Mouse (Mus musculus) small intestine, adult 2 months (tissue): ENCODE data around the gene Oas1a. TPM values are rescaled to one million over a fixed set of nuclear protein-coding genes. Genes with fewer than 3 reads are reported as not detected.

Experiments
- H3K27ac ChIP-seq: fragments of 200-500 bp; 2 replicates; pipeline ENCODE4 v1.5.1; 2012; ENCODE audit warnings: low read depth, low read length, control low read depth, inconsistent platforms; ENCODE audit not compliant: insufficient read depth
- H3K27me3 ChIP-seq: fragments of 200-500 bp; 2 replicates; pipeline ENCODE4 v1.6.1; 2012; ENCODE audit warnings: mild to moderate bottlenecking, moderate library complexity, low read length, inconsistent platforms; ENCODE audit not compliant: control insufficient read depth, insufficient read depth
- H3K36me3 ChIP-seq: fragments of 200-500 bp; 2 replicates; pipeline ENCODE4 v1.6.1; 2012; ENCODE audit warnings: mild to moderate bottlenecking, low read length, control low read depth, inconsistent platforms; ENCODE audit not compliant: control insufficient read depth, insufficient read depth
- H3K4me1 ChIP-seq: fragments of 200-500 bp; 2 replicates; pipeline ENCODE4 v1.6.1; 2012; ENCODE audit warnings: low read length, inconsistent platforms, mixed read lengths; ENCODE audit not compliant: control insufficient read depth, insufficient read depth, insufficient read length
- H3K4me3 ChIP-seq: fragments of 200-500 bp; 2 replicates; pipeline ENCODE4 v1.5.1; 2012; ENCODE audit warnings: low read depth, mild to moderate bottlenecking, control low read depth, inconsistent platforms, low read length, moderate library complexity
- CTCF ChIP-seq: fragments of 200-500 bp; IDR thresholded peaks from 2 replicates; pipeline ENCODE4 v1.5.1; 2012; ENCODE audit warnings: low read depth, mild to moderate bottlenecking, control low read depth, inconsistent platforms, low read length, moderate library complexity, mixed read lengths; ENCODE audit not compliant: insufficient replicate concordance, insufficient read length; ENCODE audit errors: extremely low read depth
- POLR2A ChIP-seq: fragments of 200-500 bp; IDR thresholded peaks from 2 replicates; pipeline ENCODE4 v1.6.1; 2012; ENCODE audit warnings: low read depth, mild to moderate bottlenecking, control low read depth, inconsistent platforms, low read length, moderate library complexity
- WGBS: fragments of 180-500 bp; shearing (Covaris S2); methylation state at CpG from one replicate; pipeline ENCODE4 v1.1.7; 2018; 5-methylcytosine and 5-hydroxymethylcytosine counted together
- polyA plus RNA-seq: library from polyadenylated mRNA; depleted of rRNA; stranded (reverse); fragments of >200 nt; gene quantifications from 2 replicates; pipeline ENCODE4 v1.2.3, GENCODE M21; 2012; rRNA removed

Gene Oas1a
- polyA plus RNA-seq, 1 experiment = 55.5 TPM

DNA sequence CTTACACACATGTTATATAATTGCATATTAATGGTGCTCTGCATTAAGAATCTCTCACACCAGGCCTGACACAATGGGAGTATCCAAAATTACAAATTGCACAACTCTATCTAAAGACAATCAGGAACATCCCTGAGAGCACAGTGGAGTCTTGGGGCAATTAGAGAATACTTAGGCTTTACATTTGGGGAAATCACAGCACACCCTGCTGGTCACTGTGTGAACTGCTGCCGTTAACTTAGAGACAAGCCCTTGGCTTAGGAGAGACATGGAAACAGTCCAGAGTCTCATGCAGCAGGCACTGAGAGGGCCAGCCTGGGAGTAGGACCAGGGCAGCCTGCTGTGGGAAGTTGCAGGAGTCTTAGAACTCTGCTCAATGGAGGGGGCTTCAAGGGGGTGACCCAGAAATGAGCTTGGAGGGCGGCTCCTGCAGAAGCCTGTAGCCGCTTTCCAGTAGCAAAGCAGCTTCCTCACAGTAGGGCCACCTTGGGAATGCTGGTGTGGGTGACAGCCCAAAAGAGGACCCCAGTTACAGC lies 57.7 kb downstream of the Oas1a start:
- Histone ChIP-seq H3K36me3 (no peaks in the 10 kb centered on the region), H3K4me3 (no peak overlapping the region), H3K4me1 (peaks cover 5% of the 10 kb centered on the region; the same call in 1 of the 2 replicates), H3K27ac (no peak overlapping the region), H3K27me3 (no peaks in the 10 kb centered on the region)
- TF ChIP-seq CTCF = peak; percentile 33; the same call in 1 of the 2 replicates
- no peak for TF ChIP-seq POLR2A
- WGBS = 66% methylated on average over 3 of the region's 3 CpGs

DNA sequence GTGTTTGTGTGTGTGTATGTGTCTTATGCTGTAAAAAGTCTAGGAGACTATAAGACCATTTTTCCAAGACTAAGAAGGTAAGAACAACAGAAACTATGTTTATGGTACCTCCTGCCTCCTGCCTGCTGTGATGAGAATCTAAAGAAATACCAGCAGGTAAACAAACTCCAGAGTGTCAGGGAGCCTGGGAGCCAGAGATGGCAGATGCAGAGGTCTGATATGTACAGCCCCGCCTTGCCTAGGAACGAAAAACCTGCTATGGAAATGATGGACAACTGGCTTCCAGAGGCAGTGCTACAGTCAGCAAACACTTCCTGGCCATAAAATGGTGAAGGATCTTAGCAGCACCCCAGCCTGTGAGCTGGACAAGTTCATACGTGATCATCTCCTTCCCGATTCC lies 60.3 kb downstream of the Oas1a start, which contains the start of gene Oas1f:
Gene Oas1f (plus strand): TSS at position 301 of the 400 bp plus-strand sequence.
- Histone ChIP-seq H3K4me1 (peaks cover 5% of the 10 kb centered on the region; the same call in 1 of the 2 replicates), H3K36me3 (no peaks in the 10 kb centered on the region), H3K27ac (no peak within 1 kb of the TSS), H3K4me3 (no peak within 1 kb of the TSS), H3K27me3 (no peaks in the 10 kb centered on the region)
- WGBS = 13% methylated on average over 4 of the region's 4 CpGs
- TF ChIP-seq CTCF = no peak
- no peak for TF ChIP-seq POLR2A

Other genes with a start within 250 kb of the Oas1a start
- 18.1 and 31.1 TPM in 2 replicates for gene Dtx1, start 195.6 kb downstream of the Oas1a start, polyA plus RNA-seq
- 2.9 and 7.4 TPM in 2 replicates for gene Oas2, start 157.7 kb downstream of the Oas1a start, polyA plus RNA-seq
- 9.6 and 94.5 TPM in 2 replicates for gene Oas3, start 129.9 kb downstream of the Oas1a start, polyA plus RNA-seq
- 0.09 and 3.6 TPM in 2 replicates for gene Oas1e, start 112.0 kb downstream of the Oas1a start, polyA plus RNA-seq
- gene Oas1c, start 95.0 kb downstream of the Oas1a start, polyA plus RNA-seq = 1.2 and 1.4 TPM in 2 replicates
- gene Oas1f, start 60.2 kb downstream of the Oas1a start, polyA plus RNA-seq = 0.19 TPM in 1 of 2 replicates, not detected in the other
- not detected in 2 replicates for gene Oas1h, start 46.1 kb downstream of the Oas1a start, polyA plus RNA-seq
- 6.7 and 30.1 TPM in 2 replicates for gene Oas1g, start 19.9 kb downstream of the Oas1a start, polyA plus RNA-seq
- 0.13 and 0.18 TPM in 2 replicates for gene Oas1d, start 7.0 kb upstream of the Oas1a start, polyA plus RNA-seq
- gene Rph3a, start 102.6 kb upstream of the Oas1a start, polyA plus RNA-seq = 0.25 and 0.35 TPM in 2 replicates